Mouse (Mus musculus): ENCODE data around the gene Ppat. TPM values are rescaled to one million over a fixed set of nuclear protein-coding genes. Genes with fewer than 3 reads are reported as not detected.
A peak's percentile ranks its signal among the peaks of the same experiment; 100 is the strongest.
"Not testable (repeated sequence)": the region's sequence is repeated elsewhere in the genome, so short reads cannot be mapped to it uniquely, and the experiment has no call there.

Gene Ppat
- polyA plus RNA-seq, 2 experiments from 2014 or later, result 27.9 to 35.6 TPM

DNA sequence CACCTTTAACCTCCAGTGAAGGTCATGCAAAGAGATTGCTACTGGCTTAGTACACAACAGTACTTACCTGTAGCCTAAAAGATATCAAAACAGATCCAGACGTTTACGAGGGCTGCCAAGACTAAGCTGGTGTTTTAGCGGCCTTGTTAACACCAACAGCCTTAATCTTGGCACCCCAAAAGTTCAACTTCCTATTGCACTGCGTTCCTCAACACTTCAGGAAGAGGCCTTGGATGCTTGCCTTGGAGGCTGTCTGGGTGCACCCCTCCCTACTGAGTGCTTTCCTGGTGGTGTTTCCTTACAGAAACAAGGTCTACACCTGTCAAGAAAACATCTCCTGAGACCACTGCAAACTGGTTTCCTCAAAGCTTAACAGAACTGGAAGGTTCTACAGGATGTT, 4.2 kb downstream of the Ppat start:
- ATAC-seq, result no peak

DNA sequence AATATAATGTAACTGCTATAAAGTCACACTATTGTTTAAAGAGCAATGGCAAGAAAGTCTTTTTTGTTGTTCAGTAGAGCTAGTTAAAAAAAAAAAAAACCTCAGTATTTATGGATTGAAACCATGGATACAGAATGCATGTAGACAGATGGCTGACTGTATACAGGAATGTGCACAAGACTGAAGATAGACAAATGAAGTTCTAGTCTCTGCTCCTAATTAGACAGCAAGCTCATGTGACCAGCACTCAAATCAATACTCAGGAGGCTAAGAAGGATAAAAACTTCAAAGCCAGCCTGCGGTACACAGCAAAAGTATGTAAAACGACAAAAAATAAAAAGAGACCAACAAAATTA, 5.7 kb downstream of the Ppat start:
- ATAC-seq, result no peak

DNA sequence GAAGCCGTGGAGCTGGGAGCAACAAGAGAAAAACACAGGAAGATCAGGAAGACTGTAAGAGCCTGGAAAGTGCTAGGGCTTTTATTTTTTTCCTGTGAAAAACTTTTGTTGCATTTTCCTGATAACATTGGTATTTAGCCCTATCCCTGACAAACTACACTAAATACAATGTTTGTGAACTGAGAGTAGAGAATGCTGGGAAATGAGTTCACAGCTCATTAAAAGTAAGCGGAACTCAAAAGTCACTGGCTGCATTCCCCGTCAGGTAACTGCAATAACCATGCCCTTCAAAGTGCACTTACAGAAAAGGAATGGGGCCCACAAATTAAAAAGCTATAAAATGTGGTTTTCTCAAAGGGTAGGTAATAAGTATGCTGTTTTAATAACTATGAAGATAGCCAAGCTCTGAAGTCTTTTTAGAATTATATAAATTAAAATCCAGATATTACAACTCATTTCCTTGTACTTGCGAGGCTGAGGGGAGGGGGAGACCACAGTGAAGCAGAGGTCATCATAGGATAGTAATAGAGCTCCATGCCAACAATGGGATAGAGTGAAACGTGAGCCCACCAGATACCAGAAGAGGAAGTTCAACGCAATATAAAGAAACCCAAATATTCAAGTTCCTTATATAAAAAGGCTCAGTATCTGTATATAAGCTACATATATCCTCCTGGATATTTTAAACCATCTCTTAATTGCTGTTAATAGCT, 6.3 kb downstream of the Ppat start:
- ATAC-seq, result no peak

DNA sequence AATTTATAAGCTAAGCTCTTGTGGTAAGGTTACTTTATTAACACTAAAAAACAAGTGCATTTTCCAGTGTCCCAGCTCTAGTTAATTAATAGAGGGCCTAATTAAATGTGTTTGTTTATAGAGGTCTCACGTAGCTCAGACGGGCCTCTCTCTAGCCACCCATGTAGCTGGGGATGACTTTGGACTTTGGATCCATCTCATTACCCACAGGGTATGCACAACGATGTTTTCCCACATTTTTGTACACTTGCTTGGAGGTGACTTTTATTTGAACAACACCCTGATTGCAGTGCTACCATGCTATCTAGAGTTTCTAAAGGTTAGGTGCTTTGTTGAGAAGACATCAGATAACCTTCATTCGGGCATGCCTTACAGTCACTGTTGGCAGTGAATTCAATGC, 8.9 kb downstream of the Ppat start:
- no peak for ATAC-seq

DNA sequence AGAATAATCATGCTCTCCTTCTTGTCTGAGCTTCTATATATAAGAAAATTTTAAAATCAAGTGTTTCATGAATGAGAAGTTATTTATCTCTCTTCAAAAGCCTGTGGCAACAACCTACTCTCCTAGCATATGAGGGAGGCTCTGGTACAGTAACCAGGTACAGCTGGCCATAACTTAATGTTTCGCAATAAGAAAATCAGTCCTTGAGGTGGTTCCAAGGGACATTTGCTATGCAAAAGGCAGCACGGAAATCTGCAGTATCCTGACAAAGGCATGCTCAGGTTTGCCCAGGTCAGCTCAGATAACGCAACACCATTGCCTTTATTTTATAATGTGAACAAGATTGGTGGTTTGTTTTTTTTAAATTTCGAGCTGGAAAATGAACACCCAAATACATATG, 9.4 kb downstream of the Ppat start:
- ATAC-seq, result no peak

DNA sequence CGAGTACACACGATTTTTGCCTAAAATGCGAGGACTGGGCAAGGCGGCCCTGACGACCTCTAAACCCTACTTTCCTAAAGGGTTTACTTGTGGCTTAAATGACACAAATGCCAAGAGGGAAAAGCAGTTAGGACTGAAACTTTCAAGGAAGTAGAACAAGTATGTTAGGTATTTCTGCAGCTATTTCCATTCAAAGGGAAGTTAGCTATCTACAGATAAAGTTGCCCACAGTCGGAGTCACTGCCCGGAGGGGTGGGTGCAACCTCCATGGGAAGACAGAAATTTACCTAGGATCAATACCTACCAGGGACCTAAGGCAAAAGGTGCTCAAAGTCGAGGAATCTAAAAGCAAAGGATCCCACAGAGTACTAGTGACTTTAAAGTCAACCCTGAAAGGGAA, 11.7 kb downstream of the Ppat start:
- no peak for ATAC-seq

DNA sequence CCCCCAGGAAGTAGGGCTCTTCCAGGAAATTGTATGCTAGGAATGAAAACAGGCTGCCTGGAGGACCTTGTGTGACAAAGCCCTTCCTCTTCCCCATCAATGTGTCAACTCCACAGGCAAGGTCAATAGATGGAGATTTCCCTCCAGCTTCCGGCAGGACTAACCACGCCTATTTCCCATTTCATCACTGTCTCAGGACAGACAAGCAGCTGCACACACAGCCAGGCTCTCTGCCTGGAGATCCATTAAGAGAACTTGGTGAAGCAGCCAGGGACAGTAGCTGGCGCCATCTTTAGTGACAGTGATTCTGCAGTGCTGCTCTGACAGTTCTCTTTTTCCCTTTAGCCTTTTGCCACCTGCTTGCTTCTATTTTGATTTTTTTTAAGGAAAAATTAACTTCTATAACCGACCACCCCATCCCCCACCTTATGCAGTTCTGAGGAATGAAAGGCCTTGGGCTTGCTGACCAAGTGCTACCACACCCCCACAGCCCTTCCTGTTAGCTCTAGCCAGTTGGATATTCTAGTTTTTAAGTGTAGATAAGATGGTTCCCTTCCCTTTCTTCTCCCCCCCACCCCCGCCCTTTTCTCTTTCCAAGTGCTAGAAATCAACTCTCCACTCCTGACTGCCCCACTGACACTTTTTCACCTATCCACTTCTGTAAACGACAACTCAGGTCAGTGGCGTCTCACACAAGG, 22.0 kb downstream of the Ppat start:
- ATAC-seq, result no peak

DNA sequence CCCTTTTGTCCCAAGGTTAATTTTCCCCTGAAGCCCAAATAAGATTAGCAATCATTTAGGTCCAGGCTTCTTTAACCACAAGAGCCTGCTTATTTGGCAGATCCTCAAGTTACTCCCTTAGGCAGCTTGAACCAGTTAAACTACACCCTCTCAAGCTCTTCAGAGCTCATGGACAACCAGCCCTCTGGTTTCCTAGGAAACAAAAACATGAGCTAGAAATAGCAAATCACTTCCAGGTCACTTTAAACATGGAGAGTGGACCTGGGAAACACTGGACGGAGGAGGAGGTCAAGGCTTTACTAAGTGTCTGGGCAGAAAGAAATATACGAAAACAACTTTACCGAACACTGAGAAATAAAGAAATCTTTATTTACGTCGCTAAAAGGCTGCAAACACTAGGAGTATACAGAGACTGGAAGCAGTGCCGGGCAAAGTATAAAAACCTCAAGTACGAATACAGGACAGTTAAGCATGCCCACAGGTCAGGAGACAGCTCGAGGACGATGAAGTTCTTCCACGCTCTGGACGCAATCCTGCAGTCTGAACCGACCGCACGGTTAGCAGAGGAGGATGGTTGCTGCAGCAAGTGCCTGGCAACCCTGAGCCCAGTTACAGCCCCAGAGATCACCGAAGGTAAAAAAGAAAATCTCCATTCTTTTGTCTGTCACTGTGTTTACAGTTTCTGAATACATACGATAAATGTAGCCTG, 23.1 kb downstream of the Ppat start:
- no peak for ATAC-seq

DNA sequence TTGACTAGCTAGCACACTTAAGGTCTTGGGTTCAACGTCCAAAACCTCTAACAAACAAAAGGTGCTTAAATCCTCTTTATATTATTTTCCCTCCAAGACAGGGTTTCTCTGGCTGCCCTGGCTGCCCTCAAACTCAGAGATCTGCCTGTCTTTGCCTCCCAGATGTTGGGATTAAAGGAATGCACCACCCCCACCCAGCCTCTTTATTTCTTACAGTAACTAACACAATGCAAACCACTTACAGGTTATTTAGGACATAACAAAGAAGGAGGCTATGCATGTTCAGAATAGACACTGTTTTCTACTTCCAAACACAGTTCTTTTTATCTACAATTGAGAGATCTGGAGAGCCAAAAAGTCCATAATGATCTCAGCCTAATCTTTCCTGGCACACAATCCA, 27.1 kb downstream of the Ppat start:
- ATAC-seq, result no peak

DNA sequence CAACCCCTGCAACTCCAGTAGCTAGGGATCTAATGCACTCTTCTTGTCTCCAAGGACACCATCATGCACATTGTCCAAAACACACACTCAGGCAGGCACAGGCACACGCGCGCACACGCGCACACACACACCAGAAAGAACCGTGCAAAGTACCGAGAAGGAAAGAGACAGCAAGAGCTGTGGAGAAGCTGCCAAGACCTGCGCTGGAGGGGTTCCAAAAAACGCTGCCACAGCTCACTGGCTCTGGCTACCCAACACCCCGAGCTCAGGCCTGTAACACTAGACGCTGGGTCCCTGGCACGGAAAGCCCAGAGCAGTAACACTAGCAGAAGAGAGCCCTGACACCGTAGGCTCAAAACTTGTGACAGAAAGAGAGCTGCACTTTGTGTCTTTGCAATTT, 27.9 kb downstream of the Ppat start:
- no peak for ATAC-seq

DNA sequence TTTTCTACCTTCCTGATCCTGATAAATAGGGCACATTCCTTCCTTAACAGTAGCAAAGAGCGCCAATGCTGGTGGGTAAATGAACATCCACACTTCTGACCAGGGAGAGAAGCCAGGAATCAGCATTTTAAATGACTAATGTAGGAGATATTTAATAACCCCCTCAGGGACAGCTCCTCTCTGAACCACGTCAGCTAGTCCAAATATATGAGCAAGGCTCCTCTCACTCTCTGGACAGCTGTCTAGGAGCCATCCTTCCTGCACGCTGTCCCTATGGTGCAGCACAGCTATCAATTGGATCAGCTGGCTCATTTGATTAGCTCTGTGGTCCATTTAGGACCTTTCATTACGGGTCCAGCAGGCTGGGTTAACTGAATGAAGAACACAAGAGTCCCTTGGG, 28.5 kb downstream of the Ppat start:
- ATAC-seq, result no peak

DNA sequence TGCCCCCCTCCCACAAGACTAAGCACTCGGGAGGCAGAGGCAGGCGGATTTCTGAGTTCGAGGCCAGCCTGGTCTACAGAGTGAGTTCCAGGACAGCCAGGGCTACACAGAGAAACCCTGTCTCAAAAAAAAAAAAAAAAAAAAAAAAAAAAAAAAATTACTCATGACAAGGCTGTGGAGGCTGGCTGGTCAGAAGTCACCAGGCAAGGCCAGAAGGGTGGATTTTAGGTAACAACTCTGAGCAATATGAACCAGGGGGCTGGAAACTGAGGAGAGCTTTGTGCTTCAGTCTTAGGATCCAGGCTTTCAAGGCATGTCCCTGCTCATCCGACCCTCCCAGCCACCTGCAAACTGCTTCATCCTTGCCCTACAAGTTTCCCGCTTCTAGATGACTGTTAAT, 38.9 kb downstream of the Ppat start:
- not testable (repeated sequence) for ATAC-seq

DNA sequence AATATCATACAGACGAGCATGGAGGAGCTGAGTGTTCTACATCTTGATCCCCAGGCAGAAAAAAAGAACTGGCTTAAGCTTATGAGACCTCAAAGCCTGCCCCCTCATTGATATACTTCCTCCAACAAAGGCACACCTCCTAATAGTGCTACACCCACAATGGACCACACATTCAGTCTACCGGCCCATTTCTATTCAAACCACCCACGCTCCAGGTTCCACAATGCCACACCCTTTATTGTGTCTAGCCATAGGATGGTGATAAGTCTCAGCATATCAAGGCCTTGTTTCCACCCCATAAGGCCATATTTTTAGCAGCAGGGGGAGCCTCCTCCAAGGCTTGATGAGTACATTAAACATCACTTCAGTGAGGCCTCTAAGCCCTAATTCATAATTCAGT, 40.6 kb downstream of the Ppat start:
- no peak for ATAC-seq

DNA sequence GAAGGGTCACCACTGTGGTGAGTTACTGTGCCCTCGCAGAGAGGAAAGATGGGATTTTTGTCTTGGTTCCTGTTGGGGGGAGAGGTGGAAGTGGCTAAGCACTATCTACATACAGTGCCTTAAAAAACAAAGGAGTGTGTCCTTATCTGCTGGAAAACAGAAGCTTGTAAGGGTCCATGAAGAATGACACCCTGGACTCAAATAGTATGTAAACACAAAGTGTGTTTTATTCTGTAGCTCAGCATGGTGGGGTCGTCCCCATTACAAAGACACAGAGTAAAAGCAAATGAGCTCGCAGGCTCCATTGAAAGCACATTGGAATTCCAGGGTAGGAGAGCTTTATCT, 45.3 kb downstream of the Ppat start:
- ATAC-seq, result no peak

DNA sequence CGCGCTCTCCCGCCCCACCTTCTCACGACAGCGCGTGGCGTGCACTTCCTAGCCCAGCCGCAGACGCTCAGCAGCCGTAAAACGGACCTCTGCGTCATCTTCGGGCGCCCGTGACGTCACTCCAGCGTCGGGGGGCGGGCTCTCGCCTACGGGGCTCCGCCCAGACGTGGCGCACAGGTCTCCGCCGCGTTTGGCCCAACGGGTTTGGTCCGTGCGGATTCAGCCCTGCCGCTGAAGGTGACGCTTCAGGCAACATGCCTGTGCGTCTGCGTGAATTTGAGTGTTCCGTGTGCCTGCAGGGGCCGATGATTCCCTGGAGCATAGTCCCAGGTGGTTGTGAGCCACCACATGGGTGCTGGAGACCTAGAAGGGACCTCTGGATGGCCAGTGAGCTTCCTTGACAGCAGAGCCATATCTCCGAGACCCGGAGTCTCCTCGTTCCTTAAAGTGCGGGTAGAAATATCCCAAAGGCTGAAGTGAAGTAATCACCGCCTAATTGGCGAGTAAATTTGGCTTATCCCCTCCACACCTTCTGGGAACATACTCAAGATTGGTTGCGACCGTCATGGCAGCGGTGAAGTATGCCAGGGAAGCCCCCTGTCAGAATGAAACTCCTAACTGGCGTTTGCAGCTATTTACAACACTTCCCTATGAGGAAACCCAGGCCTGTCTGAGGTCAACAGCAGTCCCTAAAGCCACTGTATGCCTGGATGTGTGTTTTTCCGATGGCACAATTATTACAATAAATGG, 45.8 kb downstream of the Ppat start, which contains the start of gene Aasdh:
TSS of gene Aasdh (minus strand) at position 110 of the 750 bp plus-strand sequence.
- peak; percentile 97 for ATAC-seq

DNA sequence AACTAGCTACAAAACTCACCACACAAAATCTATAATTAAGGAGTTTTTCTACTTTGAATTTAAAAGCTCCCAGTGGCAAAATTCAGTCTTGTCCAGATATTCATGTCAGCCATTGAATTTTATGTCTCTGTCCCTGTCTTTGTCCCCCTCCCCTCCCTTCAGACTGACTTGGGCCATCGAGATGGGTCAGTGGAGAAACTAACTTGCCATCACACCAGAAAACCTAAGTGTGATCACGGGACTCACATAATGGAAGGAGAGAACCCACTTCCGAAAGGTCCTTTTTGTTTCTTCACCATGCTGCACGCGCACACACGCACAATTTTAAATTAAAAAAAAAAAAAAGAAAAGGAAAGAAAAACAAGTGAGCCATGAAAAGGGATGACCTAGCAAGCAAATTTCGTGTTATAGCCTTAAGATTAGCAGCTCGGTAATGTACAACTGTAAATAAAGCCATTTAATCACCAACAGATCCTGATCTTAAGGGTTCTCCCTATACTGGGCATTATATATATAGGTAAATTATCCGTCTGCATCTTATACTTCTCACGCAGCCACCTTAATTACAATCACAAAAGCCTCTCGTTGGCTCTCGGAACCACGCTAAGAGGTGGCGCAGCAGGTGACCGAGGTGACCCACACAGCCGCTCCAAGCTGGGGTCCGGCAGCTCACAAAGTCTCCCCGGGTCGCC, 46.5 kb downstream of the Ppat start:
- peak; percentile 29 for ATAC-seq

DNA sequence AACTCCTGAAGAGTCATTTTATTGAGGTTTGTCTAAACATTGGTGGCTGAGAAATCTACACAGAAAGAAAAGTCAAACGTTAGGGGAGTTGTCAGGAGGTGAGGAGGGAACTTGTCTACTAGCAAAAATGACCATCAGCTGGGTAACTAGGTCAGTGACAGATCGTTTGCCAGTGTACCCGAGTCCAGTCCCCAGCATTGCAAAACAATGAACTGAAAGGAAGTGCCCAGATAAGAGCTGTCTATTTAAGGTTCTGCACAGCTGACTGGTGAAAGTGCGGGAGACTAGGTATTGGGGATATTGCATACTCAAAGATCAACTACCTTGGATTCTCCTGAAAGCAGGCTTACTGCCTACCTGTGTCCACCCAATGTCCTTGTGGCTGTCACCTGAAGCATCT, 49.2 kb downstream of the Ppat start:
- no peak for ATAC-seq

DNA sequence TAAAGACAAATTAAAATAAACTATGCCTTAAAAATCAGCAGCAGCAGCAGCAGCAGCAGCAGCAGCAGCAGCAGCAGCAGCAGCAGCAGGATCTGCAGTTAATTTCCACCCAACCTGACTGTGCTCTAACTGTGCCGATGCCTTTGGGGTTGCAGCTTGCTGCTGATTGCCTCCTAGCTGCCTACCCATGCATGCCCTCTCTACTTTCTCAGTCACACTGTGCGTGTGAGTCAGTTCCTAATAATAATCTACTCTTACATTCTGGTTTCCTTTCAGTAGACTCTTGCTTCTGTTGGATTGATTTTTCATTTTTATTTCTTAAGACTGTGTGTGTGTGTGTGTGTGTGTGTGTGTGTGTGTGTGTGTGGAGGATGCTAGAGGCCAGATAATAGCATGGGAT, 58.3 kb downstream of the Ppat start:
- no peak for ATAC-seq

DNA sequence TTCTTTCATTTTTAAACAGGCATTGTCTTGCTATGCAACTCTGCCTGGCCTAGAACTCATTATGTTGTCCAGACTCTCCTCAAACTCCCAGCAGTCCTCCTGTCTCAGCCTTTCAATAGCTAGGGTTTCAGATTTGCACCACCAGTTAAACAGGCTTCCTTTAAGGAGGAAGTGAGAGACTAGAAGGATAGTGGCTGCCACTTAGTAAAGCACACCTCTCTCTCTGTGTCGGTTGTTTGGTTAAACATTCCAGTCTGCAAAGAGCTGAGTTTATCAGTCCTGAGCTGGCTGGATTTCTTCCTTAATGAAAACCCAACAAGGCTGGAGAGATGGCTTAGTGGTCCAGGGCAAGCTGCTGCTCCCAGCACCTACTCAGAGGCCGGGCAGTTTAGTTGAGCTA, 58.8 kb downstream of the Ppat start:
- no peak for ATAC-seq

DNA sequence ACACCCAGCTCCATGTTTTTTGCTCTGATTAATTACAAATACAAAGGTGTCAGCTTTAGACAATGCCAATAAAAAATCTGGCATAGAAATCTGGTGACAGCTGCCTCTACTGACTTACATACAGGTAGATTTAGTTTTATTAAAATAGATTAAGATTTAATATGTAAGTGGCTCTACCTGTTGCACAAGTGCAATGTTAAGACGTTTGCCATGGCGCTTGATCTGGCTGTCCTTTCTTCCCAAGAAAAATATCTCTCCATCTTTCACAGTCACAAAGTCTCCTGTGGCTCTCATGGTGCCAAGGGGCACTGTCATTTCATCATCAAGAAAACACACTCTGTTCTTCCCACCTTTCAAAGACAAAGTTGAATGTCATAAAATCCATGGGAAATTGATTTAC, 64.4 kb downstream of the Ppat start:
- no peak for ATAC-seq

DNA sequence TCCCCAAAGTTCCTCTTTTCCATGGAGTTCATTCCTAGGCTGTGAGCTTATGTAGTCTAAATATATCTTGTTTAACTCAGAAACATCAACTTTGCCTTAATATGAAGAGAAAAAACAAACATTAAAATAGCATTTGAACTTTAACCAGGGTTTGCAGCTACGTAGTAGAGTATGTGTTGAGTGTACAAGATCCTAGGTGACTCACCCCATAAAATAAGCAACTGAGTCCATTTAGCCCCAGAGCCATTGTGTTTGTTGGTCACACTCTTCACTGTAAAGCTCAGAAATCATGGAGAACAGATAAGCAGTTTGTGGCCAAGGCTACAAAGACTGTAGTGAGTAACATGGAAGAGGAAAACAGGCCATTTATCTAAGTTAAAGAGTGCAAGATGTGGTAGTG, 67.3 kb downstream of the Ppat start:
- ATAC-seq, result no peak

DNA sequence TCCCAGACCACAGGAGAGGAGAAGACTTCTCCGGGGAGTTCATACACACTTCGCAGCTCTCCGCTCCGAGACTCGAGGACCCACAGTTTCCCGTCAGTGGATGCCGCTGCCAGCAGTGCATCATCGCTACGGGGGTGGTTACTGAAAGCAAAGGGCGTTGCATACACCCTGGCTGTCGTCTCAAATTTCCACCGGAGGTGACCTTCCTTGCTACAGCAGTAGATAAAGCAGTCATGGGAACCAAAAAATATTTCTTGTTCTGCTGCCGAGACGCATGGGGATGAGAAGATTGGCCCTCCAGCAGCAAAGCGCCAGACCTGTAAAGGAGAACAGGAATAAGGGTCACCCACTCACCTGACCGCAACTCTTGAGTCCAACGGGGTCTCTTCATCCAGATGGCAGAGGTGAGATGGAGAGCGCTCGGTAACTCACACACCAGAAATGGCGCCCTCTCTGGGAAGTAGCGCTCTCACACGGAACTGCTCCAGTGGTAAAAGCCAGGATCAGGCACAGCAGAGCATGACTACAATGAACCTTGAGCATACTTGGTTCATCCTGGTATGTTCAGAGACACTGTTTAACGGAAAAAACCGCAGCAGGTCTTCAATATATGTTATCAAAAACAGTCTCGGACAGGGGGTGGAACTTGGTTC, 75.1 kb downstream of the Ppat start:
- ATAC-seq, result no peak
